Mouse (Mus musculus): ENCODE data around the gene Nrxn1.

Gene Nrxn1

GRCm38 (mm10) chr17:90955221-90955620 lies 137.7 kb downstream of the Nrxn1 start:
- DNase-seq, result no peak

- no peak for DNase-seq
Observed at GRCm38 (mm10) chr17:90934929-90935328, 157.9 kb downstream of the Nrxn1 start.

GRCm38 (mm10) chr17:90913320-90913719 lies 179.6 kb downstream of the Nrxn1 start:
- no peak for DNase-seq

- no peak for DNase-seq
Observed at GRCm38 (mm10) chr17:90912746-90913145, 180.1 kb downstream of the Nrxn1 start.

DNA sequence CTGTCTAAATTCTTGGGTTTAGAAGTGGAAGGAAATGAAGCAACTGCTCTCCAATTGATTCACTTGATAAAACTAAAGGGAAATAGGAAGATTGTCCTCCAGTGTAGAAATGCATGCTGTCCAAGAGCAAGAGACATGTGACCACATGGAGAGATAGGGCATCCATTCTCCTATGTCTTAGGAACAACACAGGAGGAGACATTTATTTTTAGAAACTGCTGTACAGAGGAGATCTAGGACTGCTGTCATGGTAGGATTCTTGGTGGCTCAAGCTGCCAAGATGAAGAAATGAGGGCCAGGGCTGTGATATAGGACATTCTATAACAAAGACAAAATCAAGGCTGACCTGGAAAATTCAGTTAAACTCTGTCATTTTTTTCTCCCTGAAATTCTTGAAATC lies 180.5 kb downstream of the Nrxn1 start:
- no peak for DNase-seq

DNA sequence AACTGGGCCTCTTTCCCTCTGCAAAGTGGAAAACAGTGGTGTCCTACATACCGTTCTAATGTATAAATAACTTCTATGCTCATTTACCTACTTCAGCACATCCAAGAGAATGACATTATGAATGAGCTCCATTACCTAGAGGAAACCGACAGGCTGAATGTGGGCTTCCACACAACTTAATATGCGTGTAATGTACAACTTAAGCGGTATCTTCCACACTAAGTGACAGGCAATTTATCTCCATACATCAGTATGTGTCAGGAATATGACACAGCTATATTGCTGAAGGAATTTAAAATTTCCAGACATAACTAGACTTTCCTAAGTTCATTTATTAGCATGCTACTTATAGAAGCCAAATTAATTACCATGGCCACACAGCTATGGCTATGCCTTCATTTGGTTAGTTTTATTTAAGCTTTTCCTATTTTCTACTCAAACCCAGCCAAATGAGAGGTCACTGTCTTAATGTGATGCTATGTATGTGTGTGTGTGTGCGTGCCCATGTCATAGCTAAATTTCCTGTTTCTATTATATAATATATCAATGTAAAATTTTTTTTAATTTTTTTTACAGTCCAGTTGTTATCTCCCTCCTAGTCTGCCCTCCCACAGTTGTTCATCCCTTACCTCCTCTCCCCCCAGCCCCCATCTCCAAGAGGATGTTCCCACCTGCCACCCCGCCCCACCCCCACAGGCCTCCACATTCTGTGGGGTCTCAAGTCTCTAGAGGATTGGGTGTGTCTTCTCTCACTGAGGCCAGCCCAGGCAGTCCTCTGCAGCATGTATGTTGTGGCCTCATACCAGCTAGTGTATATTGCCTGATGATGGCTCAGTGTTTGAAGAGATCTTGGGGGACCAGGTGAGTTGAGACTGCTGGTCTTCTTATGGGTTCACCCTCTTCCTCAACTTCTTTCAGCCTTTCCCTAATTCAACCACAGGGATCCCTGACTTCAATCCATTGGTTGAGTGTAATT lies 186.5 kb downstream of the Nrxn1 start:
- no peak for DNase-seq

DNA sequence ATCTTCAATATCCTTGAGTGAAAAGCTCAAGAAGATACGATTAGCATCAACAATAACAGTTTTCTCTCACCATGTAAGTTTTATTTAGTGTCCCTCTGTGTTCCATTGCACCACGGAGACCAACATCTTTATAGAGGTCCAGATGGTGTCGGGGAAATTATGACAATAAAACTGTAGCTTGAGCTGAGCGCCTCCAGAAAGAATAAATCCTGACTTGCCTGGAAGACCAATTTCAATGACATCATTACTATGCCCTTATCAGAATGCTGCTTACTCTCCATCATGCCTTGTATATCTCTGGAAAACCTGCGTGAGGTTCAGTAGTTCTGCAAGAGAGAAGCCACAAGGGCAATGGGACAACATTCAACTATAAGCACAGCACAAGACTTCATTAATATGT lies 187.7 kb downstream of the Nrxn1 start:
- DNase-seq, result no peak

DNA sequence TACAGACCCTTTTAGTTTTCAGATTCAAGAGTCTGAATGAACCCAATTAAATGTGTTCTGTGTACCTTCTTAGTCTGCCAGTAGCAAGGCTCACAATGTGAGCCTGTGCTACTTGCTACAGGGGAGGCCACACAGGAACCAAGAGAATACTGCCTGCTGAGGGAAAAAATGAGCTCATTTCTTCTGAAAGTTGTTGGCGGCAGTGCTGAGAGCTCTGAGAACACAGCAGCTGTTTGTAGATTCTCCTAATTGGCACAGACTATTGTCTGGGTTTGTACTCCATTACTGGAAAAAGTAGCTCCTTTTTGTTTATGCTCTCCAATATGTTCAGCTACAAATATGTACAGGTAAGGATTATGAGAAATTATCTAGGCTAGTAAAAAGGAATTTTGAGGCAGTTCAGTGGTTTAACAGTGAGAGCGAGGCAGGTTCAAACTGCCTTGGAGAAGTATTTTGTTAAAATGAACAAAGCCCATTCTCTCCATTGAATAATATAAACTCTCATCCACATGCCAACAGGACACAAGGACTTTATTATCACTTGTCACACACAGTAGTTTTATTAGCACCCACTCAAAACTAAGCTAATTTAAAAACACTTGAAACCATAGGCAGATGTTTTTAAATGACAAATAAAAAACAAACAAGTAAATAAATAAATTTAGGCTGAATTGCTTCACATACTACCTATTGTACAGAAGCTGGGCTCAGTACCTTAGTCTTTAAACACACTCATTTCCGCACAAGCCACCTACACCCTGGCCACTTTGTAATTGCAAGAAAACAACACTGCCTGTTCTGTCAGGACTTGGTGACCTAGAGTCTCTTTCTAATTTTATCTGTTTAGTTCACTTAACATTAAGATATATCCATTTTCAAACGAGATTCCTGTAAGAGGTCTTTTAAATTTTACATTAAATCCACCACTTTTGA lies 200.3 kb downstream of the Nrxn1 start:
- DNase-seq, result no peak

GRCm38 (mm10) chr17:90891711-90892110 lies 201.2 kb downstream of the Nrxn1 start:
- DNase-seq, result no peak

DNA sequence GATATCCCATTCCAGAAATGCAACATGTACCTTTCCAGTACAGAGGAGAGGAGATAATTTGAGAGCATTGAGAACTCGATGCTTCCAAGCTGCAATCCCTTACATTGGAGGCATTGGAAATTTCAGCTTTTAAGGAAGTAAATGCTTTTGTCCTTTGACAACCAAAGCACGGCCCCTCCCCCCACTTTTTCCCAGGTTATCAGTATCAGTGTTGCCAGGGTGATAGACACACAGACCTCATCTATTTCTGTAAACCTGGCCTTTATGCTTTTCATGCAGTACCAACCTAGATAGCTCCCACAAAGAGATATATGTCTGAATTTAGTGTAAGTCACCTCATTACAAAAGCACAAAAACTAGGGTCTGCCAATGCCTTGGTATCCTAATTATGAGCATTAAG lies 235.6 kb downstream of the Nrxn1 start:
- no peak for DNase-seq

- DNase-seq, result no peak
Observed at GRCm38 (mm10) chr17:90843876-90844275, 249.0 kb downstream of the Nrxn1 start.

DNA sequence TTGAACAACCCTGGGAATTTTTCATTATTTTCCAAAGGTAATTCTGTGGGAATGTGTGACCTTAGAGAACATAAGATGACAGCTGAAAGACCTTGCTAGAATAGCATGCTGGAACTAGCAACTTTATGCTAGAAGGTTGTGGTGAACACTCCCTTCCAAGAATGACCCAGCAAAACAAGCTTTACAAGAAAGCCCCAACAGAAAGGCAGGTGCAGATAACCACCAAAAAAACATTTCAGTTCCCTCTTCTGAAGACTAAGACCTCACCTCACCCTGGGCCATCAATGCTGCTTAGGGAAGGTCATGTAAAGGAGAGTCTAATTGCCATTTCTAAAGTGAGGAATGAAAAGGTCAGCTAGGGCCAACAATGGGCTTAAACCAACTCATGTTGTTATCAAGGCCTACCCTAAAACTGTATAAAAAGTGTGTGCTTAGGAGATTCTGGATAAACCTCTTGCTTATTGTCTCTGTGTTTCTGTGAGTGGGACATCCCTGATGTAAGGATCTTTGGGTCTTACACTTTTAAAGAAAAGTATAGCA lies 249.7 kb downstream of the Nrxn1 start:
- no peak for DNase-seq

DNA sequence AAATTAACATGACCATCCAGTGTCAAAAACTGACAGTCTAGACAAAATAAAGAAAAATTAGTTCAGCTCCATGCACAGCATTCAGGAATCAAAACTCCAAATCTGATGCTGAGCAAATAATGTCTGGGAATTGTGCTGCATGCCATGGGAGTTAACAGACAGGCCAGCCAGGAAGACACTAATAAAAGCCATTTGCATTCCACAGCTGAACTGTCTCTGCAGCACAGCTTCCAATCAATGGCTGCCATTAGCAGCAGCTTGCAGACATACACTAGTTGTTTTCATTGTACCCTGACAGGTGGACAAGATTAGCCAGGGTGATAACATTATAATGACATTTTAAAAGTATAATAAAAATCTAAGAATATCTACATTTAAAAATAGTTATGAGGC lies 255.9 kb downstream of the Nrxn1 start:
- DNase-seq, result no peak

DNA sequence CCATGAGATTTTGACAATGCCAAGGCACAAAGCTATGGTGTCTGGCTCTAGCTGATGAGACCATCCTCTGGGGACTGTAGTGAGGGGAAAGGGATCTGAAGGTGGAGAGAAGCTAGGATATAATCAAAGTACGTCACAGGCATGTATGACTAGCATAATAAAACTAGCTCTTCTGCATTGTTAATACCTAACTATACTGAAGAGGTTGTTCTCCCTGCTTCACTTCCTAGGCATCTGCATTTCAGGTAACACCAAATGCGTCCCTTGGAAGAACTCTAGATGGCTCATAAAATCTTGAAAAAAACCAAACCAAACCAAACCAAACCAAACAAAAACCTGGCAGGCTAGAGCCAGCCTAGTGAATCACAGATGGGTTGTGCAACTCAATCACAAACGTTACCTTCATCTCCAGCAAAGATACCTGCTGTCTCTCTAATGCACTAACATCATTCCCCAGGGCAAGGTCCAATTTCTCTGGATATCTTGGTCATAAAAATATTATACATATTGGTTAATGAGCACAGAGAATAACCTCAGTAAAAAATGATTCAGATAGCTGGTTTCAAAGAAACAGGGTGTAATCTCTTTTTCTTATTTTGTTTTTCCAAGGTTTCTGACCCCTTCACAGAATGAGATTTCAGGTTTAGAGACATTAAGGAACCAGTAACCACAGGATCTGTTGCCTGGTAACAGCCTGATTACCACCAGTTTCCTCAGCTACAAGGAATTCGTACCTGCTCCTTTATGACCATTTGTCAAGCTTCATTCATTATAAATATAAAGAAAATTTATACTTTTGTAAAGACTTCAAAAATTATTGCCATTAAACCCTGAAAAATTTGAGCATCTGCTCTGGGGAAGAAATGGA lies 256.5 kb downstream of the Nrxn1 start:
- DNase-seq, result no peak

DNA sequence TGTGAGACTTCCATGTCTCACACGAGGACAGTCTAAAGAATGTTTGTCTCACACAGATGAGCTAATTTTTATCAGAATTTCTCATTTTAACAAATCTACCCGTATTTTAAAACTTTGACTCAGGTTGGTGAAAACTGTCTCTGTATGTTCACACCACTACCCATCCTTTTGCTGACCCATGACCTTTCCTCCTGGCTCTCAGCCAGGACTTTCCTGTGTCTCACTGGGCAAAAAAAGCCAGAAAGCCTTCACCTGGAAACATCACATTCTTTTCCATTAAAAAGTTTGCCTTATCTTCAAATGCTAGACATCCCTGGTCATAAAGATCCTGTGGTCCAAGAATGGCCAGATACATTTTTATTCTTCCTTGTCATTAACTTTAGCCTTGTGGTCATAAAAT lies 274.5 kb downstream of the Nrxn1 start:
- DNase-seq, result peak in 1 of 2 experiments; percentile 24

- no peak for DNase-seq
Observed at GRCm38 (mm10) chr17:90817898-90818297, 275.0 kb downstream of the Nrxn1 start.

GRCm38 (mm10) chr17:90815306-90815705 lies 277.6 kb downstream of the Nrxn1 start:
- no peak for DNase-seq

DNA sequence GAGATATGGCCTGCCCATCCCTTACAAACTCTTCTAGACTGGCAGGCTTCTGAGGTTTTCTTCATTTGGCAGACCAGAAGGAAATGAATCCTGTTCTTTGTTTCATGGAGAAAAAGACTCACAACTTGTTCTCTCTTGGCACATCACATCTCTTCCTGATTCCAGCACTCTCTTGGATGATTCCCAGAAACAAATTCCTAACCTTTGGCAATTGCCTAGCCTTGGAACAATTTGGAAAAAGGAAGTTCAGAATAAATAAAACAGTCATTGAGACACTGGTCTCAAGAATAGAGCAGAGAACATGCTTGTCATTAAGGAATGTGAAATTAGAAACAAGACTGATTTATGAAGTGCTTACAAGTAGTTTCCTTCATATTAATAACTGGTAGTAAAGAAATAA lies 279.1 kb downstream of the Nrxn1 start:
- DNase-seq, result peak in 1 of 2 experiments; percentile 47

DNA sequence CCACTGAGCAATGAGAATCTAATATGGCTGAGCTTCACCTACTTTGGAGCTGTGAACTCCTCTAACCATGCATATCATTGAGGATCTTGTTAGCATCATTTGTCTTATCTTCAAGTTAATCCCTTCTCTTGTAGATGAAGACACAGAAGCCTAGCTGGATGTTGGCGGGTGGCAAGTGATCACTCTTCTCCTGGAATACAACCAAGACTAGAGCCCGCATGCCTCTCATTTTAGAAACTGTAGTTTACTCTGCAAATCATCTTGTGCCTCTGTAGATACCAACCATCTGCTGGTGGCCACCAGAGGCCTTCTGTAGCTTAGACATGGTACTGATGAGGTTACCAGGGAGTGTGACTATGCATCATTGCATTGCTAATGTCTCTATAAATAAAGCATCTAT lies 280.4 kb downstream of the Nrxn1 start:
- DNase-seq, result no peak

DNA sequence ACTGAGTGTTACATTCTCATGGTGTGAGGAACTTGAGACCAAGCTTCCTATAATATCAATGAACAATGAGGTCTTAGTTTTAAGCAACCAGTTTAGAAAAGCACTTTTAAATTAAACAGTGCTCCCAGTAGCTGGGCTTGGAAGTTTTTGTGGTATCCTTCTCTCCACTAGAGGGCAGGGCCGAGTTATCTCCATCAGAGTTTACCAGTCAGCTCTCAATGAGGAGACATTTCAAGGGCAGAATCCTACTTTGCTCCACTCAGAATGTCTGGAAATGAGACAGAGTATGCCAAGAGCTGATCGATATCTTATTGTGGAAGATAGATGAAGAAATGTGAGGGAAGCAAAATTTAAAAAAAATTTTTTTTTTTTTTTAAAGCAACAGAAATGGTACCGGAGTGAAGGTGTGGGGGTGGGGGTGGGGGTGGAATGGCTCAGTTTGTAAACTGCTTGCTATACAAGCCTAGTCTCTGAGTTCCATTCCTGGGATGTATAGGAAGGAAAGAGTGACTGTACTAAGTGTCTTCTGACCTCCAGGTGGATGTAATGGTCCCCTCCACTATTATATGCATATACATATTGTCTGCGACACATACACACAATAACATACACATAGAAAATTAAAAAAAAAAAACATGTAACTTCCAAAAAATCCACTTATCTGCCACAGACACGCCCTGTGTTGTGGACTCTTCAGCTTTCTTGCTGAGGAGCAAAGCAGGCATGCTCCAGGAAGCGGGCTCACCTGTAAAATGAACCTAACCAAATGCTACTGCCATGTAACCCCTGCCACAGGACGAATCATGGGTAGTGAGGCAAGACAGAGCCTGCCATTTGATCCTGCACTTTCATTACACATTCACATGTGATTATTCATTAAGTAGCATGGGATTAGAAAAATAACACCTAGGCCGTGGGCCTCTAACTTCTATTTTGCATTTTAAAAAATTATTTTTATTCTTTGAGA lies 283.4 kb downstream of the Nrxn1 start:
- peak; percentile 55 to 79 for DNase-seq

GRCm38 (mm10) chr17:90808256-90808655 lies 284.6 kb downstream of the Nrxn1 start:
- no peak for DNase-seq
